Mouse (Mus musculus) ES-Bruce4 (cell line): ENCODE data around the gene Gabrd.

ENCODE experiments used
- CTCF ChIP-seq: IDR thresholded peaks from one replicate; pipeline ENCODE4 v1.8.1; 2011; ENCODE audit warnings: low read depth, low read length
- EP300 ChIP-seq: IDR thresholded peaks from 2 replicates; pipeline ENCODE4 v1.6.1; 2011; ENCODE audit warnings: low read depth, low read length; ENCODE audit not compliant: insufficient read depth
- POLR2A ChIP-seq: IDR thresholded peaks from one replicate; pipeline ENCODE4 v1.8.1; 2011; ENCODE audit warnings: low read length; ENCODE audit not compliant: insufficient read depth

DNA sequence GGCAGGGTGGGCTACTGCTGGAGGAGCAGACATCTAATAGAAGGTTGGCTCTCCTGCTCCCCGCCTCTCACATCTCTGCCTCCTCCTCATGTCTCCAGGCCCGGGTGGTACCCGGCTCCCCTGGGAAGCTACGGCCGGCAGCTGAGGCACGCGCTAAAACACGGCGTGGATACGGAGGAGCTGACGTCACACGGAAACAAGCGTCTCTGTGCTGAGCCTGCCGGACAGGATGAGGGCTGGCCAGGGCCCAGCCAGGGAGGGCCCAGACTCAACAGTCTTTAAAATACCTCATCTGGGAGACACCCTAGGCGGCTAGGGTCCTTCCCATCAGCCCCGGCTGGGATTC, 52.3 kb downstream of the Gabrd start:
- TF ChIP-seq EP300 (no peak), POLR2A (no peak), CTCF (no peak)
